Mouse (Mus musculus) stomach, embryonic 15.5 days (tissue): ENCODE measurements at regions not wholly inside any gene's neighbourhood (a gene's known extent, or its start where the extent isn't known, plus 50 kb on each side); places are given as distances from the start of the nearest gene placed in this dataset.

Experiments used
- ATAC-seq: fragments of 200-750 bp; cut with Nextera tagmentation; 2 replicates; pipeline ENCODE4 v1.8.0; 2017; ENCODE audit warnings: low read depth, moderate number of reproducible peaks, moderate TSS enrichment; ENCODE audit not compliant: insufficient read depth, low FRiP score
- H3K27ac ChIP-seq: fragments of 300-500 bp; sonication (generic); 2 replicates; pipeline ENCODE4 v1.5.1; 2015; ENCODE audit warnings: mild to moderate bottlenecking, inconsistent platforms
- H3K27me3 ChIP-seq: fragments of 300-500 bp; sonication (generic); replicated peaks from 2 replicates; pipeline ENCODE4 v1.6.1; 2015; ENCODE audit warnings: inconsistent platforms
- H3K36me3 ChIP-seq: fragments of 300-500 bp; sonication (generic); 2 replicates; pipeline ENCODE4 v1.6.1; 2015; ENCODE audit warnings: inconsistent platforms
- H3K4me1 ChIP-seq: fragments of 300-500 bp; sonication (generic); 2 replicates; pipeline ENCODE4 v1.6.1; 2015; ENCODE audit warnings: inconsistent platforms
- H3K4me2 ChIP-seq: fragments of 300-500 bp; sonication (generic); 2 replicates; pipeline ENCODE4 v1.6.1; 2015; ENCODE audit warnings: mild to moderate bottlenecking, inconsistent platforms
- H3K4me3 ChIP-seq: fragments of 300-500 bp; sonication (generic); replicated peaks from 2 replicates; pipeline ENCODE4 v1.5.1; 2015; ENCODE audit warnings: inconsistent platforms
- H3K9ac ChIP-seq: fragments of 300-500 bp; sonication (generic); 2 replicates; pipeline ENCODE4 v1.6.1; 2015; ENCODE audit warnings: inconsistent platforms
- H3K9me3 ChIP-seq: fragments of 300-500 bp; sonication (generic); 2 replicates; pipeline ENCODE4 v1.6.1; 2016; ENCODE audit warnings: inconsistent platforms
- WGBS: fragments of 180-500 bp; shearing (Covaris S2); methylation state at CpG from one replicate; pipeline ENCODE4 v1.1.7; 2015; 5-methylcytosine and 5-hydroxymethylcytosine counted together

DNA sequence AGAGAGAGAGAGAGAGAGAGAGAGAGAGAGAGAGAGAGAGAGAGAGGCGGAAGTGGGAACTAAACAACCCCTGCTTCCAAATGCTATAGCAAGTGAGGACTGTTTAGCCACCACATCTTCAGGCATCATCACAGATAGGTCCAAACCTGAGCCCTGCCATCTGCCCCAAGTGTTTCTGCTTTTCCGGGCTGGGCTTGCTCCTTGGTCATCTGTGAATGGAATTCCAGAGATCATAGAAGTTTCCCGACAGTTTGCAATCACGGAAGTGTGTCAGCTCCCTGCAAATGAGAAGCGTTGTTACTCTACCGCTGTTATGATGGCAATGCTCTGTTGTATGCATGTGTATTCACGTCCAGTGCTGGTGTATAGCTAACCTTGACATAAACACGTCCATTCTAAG lies 369.3 kb downstream of the Ptprc start:
- WGBS, result 72% methylated on average over 8 of the region's 8 CpGs
- H3K9ac ChIP-seq, result no peak overlapping the region
- H3K36me3 ChIP-seq, result no peaks in the 10 kb centered on the region
- H3K4me3 ChIP-seq, result no peak overlapping the region
- no peaks in the 10 kb centered on the region for H3K9me3 ChIP-seq
- ATAC-seq, result no peak
- H3K27me3 ChIP-seq, result no peaks in the 10 kb centered on the region
- H3K4me1 ChIP-seq, result no peaks in the 10 kb centered on the region
- H3K27ac ChIP-seq, result no peak overlapping the region
- H3K4me2 ChIP-seq, result no peak overlapping the region

DNA sequence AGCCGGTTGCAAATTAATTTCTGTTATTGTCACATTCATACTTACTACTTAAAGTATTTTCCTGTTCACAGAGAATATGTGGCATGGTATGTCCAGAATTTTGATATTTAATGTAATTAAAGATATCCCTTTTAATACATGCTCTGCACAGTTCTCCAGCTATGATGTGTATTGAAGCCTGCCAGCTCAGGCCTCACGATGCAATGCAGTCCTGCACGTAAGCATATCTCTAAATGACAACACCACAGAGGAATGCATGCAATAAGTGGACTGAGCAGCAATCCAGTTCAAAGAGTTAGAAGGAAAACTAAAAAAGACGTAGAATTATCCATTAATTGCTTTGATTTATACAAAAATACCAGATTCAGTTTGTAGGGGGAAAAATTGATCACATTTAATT lies 373.4 kb downstream of the Ptprc start:
- ATAC-seq, result no peak
- no peak overlapping the region for H3K27ac ChIP-seq
- no peak overlapping the region for H3K9ac ChIP-seq
- no peaks in the 10 kb centered on the region for H3K36me3 ChIP-seq
- H3K9me3 ChIP-seq, result no peaks in the 10 kb centered on the region
- no peaks in the 10 kb centered on the region for H3K4me1 ChIP-seq
- no peak overlapping the region for H3K4me3 ChIP-seq
- 58% methylated on average over 4 of the region's 4 CpGs for WGBS
- no peak overlapping the region for H3K4me2 ChIP-seq
- no peaks in the 10 kb centered on the region for H3K27me3 ChIP-seq

DNA sequence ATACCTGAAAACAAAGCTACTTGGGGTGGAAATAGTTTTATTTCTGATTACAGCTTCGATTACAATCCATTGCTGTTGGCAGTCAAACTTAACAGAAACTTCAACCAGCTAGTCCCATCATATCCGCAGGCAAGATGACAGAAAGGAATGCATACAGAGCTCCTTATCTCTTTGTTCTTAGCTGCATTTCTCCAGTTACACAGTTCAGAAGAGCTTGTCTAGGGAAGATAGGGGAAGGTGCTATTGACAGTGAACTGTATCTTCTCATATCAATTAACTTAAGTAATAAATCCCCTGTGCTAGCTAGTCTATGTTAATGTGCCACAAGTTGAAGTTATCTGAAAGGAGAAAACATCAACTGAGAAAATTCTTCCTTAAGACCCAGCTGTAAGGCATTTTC lies 374.8 kb downstream of the Ptprc start:
- H3K4me1 ChIP-seq, result no peaks in the 10 kb centered on the region
- no peak for ATAC-seq
- H3K27me3 ChIP-seq, result no peaks in the 10 kb centered on the region
- H3K4me2 ChIP-seq, result no peak overlapping the region
- no peaks in the 10 kb centered on the region for H3K9me3 ChIP-seq
- H3K27ac ChIP-seq, result no peak overlapping the region
- H3K9ac ChIP-seq, result no peak overlapping the region
- H3K4me3 ChIP-seq, result no peak overlapping the region
- WGBS, result 75% methylated on average over 2 of the region's 2 CpGs
- H3K36me3 ChIP-seq, result no peaks in the 10 kb centered on the region

DNA sequence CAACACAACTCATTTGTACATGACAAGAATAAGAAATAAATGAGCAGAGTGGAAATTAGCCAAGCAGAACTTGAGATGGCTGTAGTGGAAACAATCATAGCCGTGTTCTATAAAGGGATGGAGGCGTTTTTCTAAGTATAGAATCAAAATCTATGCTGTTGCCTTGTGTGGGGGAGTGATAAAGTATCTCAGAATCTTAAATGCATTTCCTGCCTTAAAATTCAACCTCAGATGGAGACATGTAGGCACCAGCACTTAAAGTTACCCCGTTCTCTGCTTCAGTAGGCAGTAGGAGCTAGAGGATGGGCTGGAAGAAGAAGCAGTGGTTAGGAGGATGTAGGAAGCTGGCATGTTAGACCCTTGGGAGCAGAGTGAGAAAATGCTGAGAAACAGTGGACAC lies 386.7 kb downstream of the Ptprc start:
- ATAC-seq, result no peak
- Histone ChIP-seq H3K9me3 (no peaks in the 10 kb centered on the region), H3K4me1 (no peaks in the 10 kb centered on the region), H3K36me3 (no peaks in the 10 kb centered on the region), H3K9ac (no peak overlapping the region), H3K4me2 (no peak overlapping the region), H3K27ac (no peak overlapping the region), H3K27me3 (no peaks in the 10 kb centered on the region), H3K4me3 (no peak overlapping the region)
- WGBS, result 69% methylated on average over 3 of the region's 3 CpGs

DNA sequence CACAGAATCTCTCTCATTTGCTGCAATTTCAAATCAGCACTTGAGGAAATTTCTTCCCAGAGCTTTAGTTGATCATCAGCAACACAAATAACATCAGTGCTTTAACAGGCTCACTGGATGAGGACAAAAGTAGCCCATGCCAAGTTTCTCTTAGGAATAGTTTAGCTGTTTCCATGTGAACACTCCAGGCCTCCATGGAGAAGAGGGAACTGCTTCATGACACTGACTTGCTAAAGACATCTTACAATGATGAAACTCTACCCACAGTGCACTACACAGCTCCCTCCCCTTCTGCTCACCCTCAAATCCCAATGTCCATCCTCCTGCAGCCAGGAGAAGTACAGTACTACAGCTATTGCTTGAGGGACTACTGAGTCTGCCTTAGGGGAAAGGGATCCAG lies 388.9 kb downstream of the Ptprc start:
- Histone ChIP-seq H3K9ac (no peak overlapping the region), H3K36me3 (no peaks in the 10 kb centered on the region), H3K9me3 (no peaks in the 10 kb centered on the region), H3K4me2 (no peak overlapping the region), H3K4me1 (no peaks in the 10 kb centered on the region), H3K27me3 (no peaks in the 10 kb centered on the region), H3K4me3 (no peak overlapping the region), H3K27ac (no peak overlapping the region)
- ATAC-seq, result no peak

DNA sequence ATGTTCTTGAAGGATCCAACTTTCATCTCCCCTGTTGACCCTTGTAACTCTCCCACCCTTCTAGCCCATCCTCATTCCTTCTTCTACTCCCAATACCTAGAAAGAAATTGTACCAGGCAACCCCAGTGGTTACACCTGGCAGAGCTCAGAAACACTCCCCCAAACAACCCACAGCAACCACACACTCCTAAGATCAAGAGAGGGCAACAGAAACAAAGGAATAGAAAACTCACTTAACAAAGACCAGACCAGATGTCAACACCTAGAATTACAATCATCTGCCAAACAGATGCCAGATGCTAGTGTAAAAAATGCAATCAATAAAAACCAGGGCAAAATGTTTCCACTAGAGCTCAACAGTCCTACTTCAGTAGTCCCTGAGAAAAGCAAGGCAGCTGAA lies 400.9 kb downstream of the Ptprc start:
- Histone ChIP-seq H3K27ac (no peak overlapping the region), H3K36me3 (no peaks in the 10 kb centered on the region), H3K4me2 (no peak overlapping the region), H3K9me3 (no peaks in the 10 kb centered on the region), H3K4me1 (no peaks in the 10 kb centered on the region), H3K9ac (no peak overlapping the region), H3K27me3 (no peaks in the 10 kb centered on the region), H3K4me3 (no peak overlapping the region)
- no peak for ATAC-seq

DNA sequence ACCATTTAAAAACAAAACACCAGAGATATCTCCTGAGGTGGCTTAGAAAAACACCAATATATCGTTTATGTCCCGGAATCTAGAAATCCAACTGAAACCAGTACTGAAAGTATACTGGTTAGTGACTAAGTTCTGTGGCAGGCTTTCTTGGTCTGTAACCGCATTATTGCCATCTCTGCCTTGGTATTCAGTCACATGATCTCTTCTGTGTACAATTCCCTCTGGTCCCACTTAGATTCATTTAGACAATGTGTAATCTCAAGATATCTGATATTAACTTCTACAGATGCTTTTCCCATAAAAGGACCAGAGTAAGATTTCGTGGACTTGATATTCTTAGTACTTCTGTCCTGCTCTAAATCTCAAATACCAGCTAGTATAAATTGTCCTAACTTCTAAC lies 414.7 kb downstream of the Ptprc start:
- WGBS, result 90% methylated on average over 4 of the region's 4 CpGs
- Histone ChIP-seq H3K4me2 (no peak overlapping the region), H3K9me3 (no peaks in the 10 kb centered on the region), H3K9ac (no peak overlapping the region), H3K4me1 (no peaks in the 10 kb centered on the region), H3K4me3 (no peak overlapping the region), H3K27ac (no peak overlapping the region), H3K27me3 (no peaks in the 10 kb centered on the region), H3K36me3 (no peaks in the 10 kb centered on the region)
- no peak for ATAC-seq

DNA sequence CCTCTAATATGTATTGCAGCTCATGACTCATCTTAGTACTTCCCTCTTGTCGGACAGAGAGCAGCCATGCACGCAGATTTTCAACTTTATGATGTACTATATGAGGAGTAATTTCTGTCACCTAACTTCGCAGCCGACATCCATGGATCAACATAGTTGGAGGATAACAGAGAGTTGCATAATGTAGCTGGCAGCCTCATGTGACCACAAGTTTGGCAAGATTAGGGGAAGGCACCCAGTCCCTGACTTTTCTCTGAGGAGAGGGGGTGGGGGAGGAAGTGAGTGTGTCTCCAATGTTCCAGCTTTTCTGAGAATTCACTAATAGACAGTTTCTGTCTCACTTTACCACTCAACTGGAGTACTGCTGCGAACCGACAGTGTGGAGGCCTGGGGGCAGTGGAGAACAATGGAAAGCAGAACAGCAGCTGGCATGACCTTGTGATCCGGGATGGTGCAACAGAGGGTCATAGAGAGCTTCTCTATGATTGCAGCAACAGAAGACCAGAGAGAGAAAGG lies 424.0 kb downstream of the Ptprc start:
- Histone ChIP-seq H3K9ac (no peak overlapping the region), H3K27me3 (no peaks in the 10 kb centered on the region), H3K9me3 (no peaks in the 10 kb centered on the region), H3K4me3 (no peak overlapping the region), H3K4me1 (no peaks in the 10 kb centered on the region), H3K36me3 (no peaks in the 10 kb centered on the region), H3K27ac (no peak overlapping the region), H3K4me2 (no peak overlapping the region)
- WGBS, result 80% methylated on average over 7 of the region's 7 CpGs
- ATAC-seq, result no peak

DNA sequence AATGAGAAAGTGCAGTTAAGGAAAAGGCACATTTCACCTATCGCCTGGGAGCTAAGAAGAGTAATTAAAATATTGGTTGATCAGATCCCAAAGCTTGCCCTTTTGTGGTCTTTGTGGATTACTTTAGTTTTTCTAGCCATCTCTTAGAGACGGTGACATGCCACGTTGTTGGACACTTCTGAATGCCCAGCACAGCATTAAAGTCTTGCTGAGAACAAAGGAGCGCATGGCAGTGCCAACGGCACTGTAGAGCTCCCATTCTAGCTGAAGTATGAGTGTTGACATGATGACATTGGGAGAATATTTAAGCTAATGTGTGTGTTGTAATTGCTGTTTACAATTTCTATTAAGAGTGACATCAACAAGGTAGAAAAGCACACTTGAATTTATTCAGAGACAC lies 424.6 kb downstream of the Ptprc start:
- no peaks in the 10 kb centered on the region for H3K4me1 ChIP-seq
- no peaks in the 10 kb centered on the region for H3K36me3 ChIP-seq
- 87% methylated on average over 5 of the region's 5 CpGs for WGBS
- no peak overlapping the region for H3K4me2 ChIP-seq
- no peak overlapping the region for H3K27ac ChIP-seq
- no peak for ATAC-seq
- no peaks in the 10 kb centered on the region for H3K9me3 ChIP-seq
- H3K4me3 ChIP-seq, result no peak overlapping the region
- H3K27me3 ChIP-seq, result no peaks in the 10 kb centered on the region
- no peak overlapping the region for H3K9ac ChIP-seq

DNA sequence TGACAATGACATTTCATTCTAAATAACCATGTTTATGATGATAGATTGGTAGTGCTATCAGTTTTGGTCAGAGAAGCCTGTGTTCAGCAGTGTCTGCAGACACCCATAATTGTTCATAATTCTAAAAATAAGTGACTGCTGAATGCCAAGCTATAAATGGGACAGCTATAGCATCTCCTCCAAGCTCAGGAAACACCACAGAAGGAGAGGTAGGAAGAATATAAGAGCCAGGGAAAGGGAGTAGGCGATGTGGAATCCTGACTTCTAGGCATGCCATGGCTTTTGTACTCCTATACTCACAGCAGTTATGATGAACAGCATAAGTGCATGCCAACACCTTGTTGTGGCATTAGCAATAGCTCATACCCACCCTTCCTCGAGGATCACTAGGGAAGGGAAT lies 429.4 kb downstream of the Ptprc start:
- H3K27ac ChIP-seq, result no peak overlapping the region
- no peak overlapping the region for H3K4me2 ChIP-seq
- no peak for ATAC-seq
- 47% methylated on average over 2 of the region's 2 CpGs for WGBS
- H3K27me3 ChIP-seq, result no peaks in the 10 kb centered on the region
- no peaks in the 10 kb centered on the region for H3K9me3 ChIP-seq
- H3K4me1 ChIP-seq, result no peaks in the 10 kb centered on the region
- no peaks in the 10 kb centered on the region for H3K36me3 ChIP-seq
- no peak overlapping the region for H3K4me3 ChIP-seq
- no peak overlapping the region for H3K9ac ChIP-seq

DNA sequence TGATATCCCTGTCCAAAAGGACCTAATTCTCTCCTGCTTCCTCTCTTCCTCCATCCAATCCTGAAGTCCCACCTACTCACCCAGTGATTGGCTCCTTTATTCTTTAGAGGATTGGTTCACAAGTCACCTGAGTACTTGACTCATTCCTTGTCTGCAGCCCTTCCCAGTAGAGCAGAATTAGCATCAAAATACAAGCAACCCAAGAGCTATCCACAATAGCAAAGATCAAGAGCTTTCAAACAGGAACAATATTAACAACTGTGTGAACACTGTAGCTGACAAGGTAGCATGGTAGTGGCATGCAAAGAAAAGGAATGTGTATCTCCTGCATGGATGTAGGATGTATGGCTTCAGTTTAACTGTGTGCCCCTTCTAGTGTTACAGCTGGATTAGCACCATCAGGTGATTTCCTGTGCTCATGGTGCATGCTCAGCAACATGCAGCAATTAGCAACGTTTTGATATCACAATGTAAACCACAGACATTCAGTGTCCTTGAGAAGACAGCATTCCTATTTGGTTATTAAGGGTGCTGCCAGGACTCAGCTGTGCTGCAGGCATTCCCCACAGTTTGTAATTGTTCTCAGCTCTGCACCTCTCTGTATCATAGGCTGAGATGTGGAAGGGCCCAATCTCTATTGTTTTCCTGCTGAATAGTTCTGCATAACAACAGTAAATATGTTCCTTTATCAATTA lies 437.2 kb downstream of the Ptprc start:
- Histone ChIP-seq H3K9ac (no peak overlapping the region), H3K27ac (no peak overlapping the region), H3K4me3 (no peak overlapping the region), H3K4me2 (no peak overlapping the region), H3K4me1 (no peaks in the 10 kb centered on the region), H3K27me3 (no peaks in the 10 kb centered on the region), H3K9me3 (no peaks in the 10 kb centered on the region), H3K36me3 (no peaks in the 10 kb centered on the region)
- no peak for ATAC-seq
- 11% methylated on average over 1 of the region's 1 CpGs for WGBS

DNA sequence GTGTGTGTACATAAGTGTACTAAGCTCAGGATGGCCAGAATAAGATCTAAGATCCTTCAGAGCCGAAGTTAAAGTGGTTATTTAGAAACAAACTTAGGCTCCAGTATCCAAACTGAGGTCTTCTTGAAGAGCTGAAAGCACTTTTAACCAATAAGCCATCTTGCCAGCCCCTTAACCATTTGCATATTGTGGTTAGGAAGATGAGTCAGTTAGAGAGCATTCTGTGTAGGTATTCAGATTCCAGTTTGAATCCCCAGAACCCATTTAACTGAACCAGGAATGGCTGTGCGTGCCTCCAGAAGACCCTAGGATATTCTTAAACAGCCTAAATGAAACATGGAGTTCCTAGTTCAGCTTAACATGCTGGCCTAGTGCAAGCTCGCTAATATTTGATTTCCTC lies 471.6 kb downstream of the Ptprc start:
- no peaks in the 10 kb centered on the region for H3K36me3 ChIP-seq
- no peak overlapping the region for H3K9ac ChIP-seq
- WGBS, result 82% methylated on average over 3 of the region's 3 CpGs
- no peak overlapping the region for H3K4me2 ChIP-seq
- H3K4me1 ChIP-seq, result no peaks in the 10 kb centered on the region
- no peak for ATAC-seq
- no peak overlapping the region for H3K4me3 ChIP-seq
- H3K27me3 ChIP-seq, result no peaks in the 10 kb centered on the region
- no peaks in the 10 kb centered on the region for H3K9me3 ChIP-seq
- no peak overlapping the region for H3K27ac ChIP-seq

DNA sequence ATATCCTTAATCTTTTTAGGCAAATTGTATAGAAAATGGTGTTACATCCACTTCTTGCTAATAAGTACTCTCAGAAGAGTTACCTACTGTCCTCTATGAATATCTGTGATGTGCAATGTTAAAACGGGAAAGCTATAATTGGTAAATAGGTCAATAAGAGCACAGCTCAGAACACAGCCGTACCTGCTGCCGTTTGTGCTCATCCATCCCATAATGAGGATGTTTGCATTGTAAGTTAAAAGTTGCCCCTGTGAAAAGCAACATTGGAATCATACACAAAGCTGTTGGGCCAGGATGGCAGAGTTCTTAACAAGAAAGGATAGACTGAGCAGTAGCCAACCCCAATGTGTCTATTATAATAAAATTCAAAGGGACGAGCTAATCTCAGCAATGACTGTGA lies 476.6 kb downstream of the Ptprc start:
- ATAC-seq, result no peak
- Histone ChIP-seq H3K4me2 (no peak overlapping the region), H3K4me1 (no peaks in the 10 kb centered on the region), H3K36me3 (no peaks in the 10 kb centered on the region), H3K27me3 (no peaks in the 10 kb centered on the region), H3K4me3 (no peak overlapping the region), H3K9ac (no peak overlapping the region), H3K9me3 (no peaks in the 10 kb centered on the region), H3K27ac (no peak overlapping the region)
- WGBS, result 87% methylated on average over 4 of the region's 4 CpGs
